Mouse (Mus musculus) lung, adult 2 months (tissue): ENCODE data around the gene Unc5a.

ENCODE experiments used
- CTCF ChIP-seq: fragments of 200-500 bp; IDR thresholded peaks from 2 replicates; pipeline ENCODE4 v1.5.1; 2011; ENCODE audit warnings: mild to moderate bottlenecking, low read length, control low read depth; ENCODE audit not compliant: insufficient read depth
- POLR2A ChIP-seq: fragments of 200-500 bp; IDR thresholded peaks from 2 replicates; pipeline ENCODE4 v1.6.1; 2011; ENCODE audit warnings: low read depth, mild to moderate bottlenecking, control low read depth, low read length, borderline replicate concordance; ENCODE audit errors: extremely low read depth

- TF ChIP-seq POLR2A, result no peak
- TF ChIP-seq CTCF, result no peak
Measured at GRCm38 (mm10) chr13:54936173-54936572, 13.0 kb upstream of the Unc5a start.
